Mouse (Mus musculus) Patski (cell line): ENCODE measurements at regions not wholly inside any gene's neighbourhood (a gene's known extent, or its start where the extent isn't known, plus 50 kb on each side); places are given as distances from the start of the nearest gene placed in this dataset.

Experiments used
- ATAC-seq: fragments of 100-300 bp; one replicate; pipeline ENCODE4 v1.8.0; 2021
- CTCF ChIA-PET: fragments of 350-600 bp; sonication (Branson Sonifier 250); formaldehyde crosslinking; loops from one replicate; lab custom pipeline; 2022; ENCODE audit warnings: inconsistent platforms; lab: Charles Lee
- POLR2A ChIA-PET: fragments of 350-600 bp; sonication (Branson Sonifier 250); formaldehyde crosslinking; loops from one replicate; lab custom pipeline; 2022; ENCODE audit warnings: antibody characterized with exemption, inconsistent platforms; lab: Charles Lee
- DNase-seq: peaks from one replicate; pipeline ENCODE4 v3.0.0-alpha.2; 2011; ENCODE audit warnings: low read depth, low spot score
- H3K27me3 ChIP-seq: fragments of 371-371 bp; one replicate; pipeline ENCODE4 v1.5.1; 2021
- CTCF ChIP-seq: fragments of 100-300 bp; IDR thresholded peaks from one replicate; pipeline ENCODE4 v1.5.1; 2021
- in situ Hi-C: fragments of 300-500 bp; cut with MboI; formaldehyde crosslinking; loops from 3 replicates; pipeline ENCODE4 v1.11.1; 2018; ENCODE audit warnings: low pct_unique_long_range_greater_than_20kb, mixed read lengths

DNA sequence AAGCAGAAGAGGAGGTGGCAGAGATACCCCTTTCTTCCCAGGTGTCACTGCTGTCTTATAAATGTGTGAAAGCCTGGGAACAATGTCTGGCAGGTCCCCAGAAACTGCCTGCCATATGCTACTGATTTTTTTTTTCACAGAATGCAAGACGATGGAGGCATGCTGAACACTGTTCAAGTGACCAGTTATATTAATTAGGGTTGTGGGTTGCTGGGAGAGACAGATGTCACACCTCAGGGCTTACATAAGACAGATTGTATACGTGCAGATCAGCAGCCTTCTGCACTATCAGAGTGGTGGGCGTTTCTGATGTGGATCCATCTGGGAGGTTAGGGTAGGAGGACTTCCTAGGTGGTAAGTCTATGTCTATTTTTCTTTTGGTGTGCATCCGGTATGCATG, 120.6 kb upstream of the Adra1b start:
- no peak for TF ChIP-seq CTCF
- POLR2A ChIA-PET: interaction anchor here (0.7 kb wide), 1 partner anchor 22 kb away, joined by 4 read pairs; no protein-coding TSS in a partner anchor
- CTCF ChIA-PET: no interaction called here
- ATAC-seq (no peak), DNase-seq (no peak)
- in situ Hi-C loops: no loop called here
- no peaks in the 10 kb centered on the region for H3K27me3 ChIP-seq

DNA sequence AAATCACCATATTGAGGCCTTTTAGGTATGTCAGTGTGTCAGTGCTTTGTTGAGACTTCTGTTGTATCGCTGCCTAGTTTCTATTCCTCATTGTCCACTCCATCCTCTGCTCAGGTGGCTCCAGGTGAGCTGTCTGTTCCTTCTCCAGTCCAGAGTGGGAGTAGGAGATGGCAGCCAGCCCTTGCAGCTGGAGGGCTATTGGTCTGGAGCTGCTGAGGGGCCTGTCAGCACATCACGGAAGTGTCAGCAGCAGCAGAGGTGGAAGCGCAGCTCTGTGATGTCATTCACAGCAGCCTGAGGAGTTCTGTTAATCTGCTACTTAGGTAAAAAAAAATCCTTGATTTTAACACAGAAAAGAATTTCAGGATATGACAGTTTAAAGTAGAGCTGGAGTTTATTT, 126.0 kb upstream of the Adra1b start:
- CTCF ChIA-PET: interaction anchor here (1.7 kb wide), 1 partner anchor 8 kb away, joined by 3 read pairs; no protein-coding TSS in a partner anchor
- ATAC-seq: no peak
- no peak for TF ChIP-seq CTCF

GRCm38 (mm10) chr11:44046083-44046482, 145.1 kb upstream of the Adra1b start:
- CTCF ChIA-PET: interaction anchor here (1.1 kb wide), 1 partner anchor 169 kb away, joined by 3 read pairs; no protein-coding TSS in a partner anchor
- no peak for TF ChIP-seq CTCF
- no peak for ATAC-seq
- in situ Hi-C loops: no loop called here
- POLR2A ChIA-PET: no interaction called here
- H3K27me3 ChIP-seq: no peaks in the 10 kb centered on the region
- DNase-seq: no peak

More for the DNA sequence above, 126.0 kb upstream of the Adra1b start:
- H3K27me3 ChIP-seq: no peaks in the 10 kb centered on the region
- in situ Hi-C loops: no loop called here
- POLR2A ChIA-PET: interaction anchor here (1.0 kb wide), 1 partner anchor 14 kb away, joined by 3 read pairs; no protein-coding TSS in a partner anchor
- DNase-seq: no peak

GRCm38 (mm10) chr11:44049253-44049976, 148.4 kb upstream of the Adra1b start:
- POLR2A ChIA-PET: no interaction called here
- peak; percentile 91 for ATAC-seq
- TF ChIP-seq CTCF: no peak
- CTCF ChIA-PET: interaction anchor here (0.8 to 1.9 kb wide), 4 partner anchors 11 to 212 kb away, joined by 3 to 5 read pairs (median 4); no protein-coding TSS in a partner anchor
- peak; percentile 38 for DNase-seq
- H3K27me3 ChIP-seq: no peaks in the 10 kb centered on the region
- in situ Hi-C loops: no loop called here

- DNase-seq (no peak), ATAC-seq (no peak)
- CTCF ChIA-PET: no interaction called here
- in situ Hi-C loops: no loop called here
- POLR2A ChIA-PET: no interaction called here
- TF ChIP-seq CTCF: no peak
- H3K27me3 ChIP-seq: no peaks in the 10 kb centered on the region
These were observed 151.5 kb upstream of the Adra1b start for GRCm38 (mm10) chr11:44052481-44052880.

DNA sequence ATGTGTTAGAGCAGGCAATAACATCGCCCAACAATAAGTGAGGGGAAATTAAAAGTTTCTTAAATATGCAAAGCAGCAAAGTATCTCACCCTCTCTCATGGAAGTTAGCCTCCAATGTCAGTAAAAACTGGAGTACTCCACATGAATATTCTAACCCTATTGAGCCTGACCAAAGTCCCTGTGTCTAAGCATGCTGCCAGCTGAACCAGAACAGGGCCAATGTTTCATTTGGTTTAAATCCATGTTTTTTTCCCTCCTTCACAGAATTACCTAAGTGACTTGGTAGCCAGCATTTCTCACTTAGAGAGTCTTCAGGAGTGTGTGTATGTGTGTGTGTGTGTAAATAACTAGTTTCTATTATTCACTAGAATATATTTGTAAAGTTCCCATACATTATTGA, 161.4 kb upstream of the Adra1b start:
- CTCF ChIA-PET: no interaction called here
- TF ChIP-seq CTCF: no peak
- no peaks in the 10 kb centered on the region for H3K27me3 ChIP-seq
- no peak for DNase-seq
- no peak for ATAC-seq
- POLR2A ChIA-PET: no interaction called here
- in situ Hi-C loops: no loop called here

GRCm38 (mm10) chr11:44066176-44066575, 165.2 kb upstream of the Adra1b start:
- in situ Hi-C loops: no loop called here
- no peak for DNase-seq
- H3K27me3 ChIP-seq: no peaks in the 10 kb centered on the region
- CTCF ChIA-PET: no interaction called here
- no peak for TF ChIP-seq CTCF
- POLR2A ChIA-PET: interaction anchor here (0.9 kb wide), 1 partner anchor 11 kb away, joined by 3 read pairs; no protein-coding TSS in a partner anchor
- ATAC-seq: no peak

DNA sequence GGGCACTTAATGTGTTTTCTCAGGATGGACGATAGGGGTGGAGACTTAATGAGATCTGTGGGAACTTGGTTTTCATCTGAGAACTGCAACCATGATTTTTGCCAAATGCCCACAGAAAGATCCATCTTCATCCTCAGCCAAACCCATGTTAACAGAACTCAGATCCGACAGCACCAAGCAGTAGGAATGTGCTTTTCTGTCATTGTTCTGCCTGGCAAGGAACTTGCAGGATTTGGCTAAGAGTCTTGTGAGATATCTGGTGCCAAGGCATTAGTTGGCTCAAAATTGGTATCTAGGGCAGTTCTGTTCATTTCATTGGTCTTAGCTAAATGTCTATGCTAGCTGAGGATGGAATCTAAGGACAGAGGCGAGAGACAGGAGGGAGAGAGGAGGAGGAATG, 182.7 kb upstream of the Adra1b start:
- in situ Hi-C loops: no loop called here

DNA sequence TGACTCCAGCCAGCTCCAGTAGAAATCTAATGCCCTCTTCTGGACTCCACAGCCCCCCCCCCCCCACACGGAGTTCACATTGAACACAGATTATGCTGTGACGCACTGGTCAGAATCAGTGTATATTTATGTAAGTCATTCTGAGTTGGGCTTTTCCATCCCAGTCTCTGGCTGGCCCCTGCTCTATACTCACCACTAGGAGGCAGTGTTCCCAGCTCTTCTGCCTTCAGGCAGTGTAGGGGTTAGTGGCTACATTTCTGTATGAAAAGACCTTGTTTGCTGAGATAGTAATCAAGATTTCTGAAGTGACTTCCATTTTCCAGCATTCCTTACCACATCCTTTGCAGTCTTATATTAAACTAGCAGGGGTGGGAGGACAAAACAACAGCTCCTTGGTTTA, 185.9 kb upstream of the Adra1b start:
- in situ Hi-C loops: no loop called here
- ChIA-PET CTCF (interaction anchor here (0.7 to 1.0 kb wide), 2 partner anchors 10 to 18 kb away, joined by 3 read pairs; no protein-coding TSS in a partner anchor), POLR2A (interaction anchor here (0.8 kb wide), 1 partner anchor 337 kb away, joined by 3 read pairs; no protein-coding TSS in a partner anchor)
- no peak for DNase-seq
- ATAC-seq: no peak
- H3K27me3 ChIP-seq: no peaks in the 10 kb centered on the region
- TF ChIP-seq CTCF: peak; percentile 49

More for the DNA sequence above, 182.7 kb upstream of the Adra1b start:
- ChIA-PET CTCF (no interaction called here), POLR2A (no interaction called here)
- no peaks in the 10 kb centered on the region for H3K27me3 ChIP-seq
- no peak for DNase-seq
- no peak for ATAC-seq
- TF ChIP-seq CTCF: no peak

DNA sequence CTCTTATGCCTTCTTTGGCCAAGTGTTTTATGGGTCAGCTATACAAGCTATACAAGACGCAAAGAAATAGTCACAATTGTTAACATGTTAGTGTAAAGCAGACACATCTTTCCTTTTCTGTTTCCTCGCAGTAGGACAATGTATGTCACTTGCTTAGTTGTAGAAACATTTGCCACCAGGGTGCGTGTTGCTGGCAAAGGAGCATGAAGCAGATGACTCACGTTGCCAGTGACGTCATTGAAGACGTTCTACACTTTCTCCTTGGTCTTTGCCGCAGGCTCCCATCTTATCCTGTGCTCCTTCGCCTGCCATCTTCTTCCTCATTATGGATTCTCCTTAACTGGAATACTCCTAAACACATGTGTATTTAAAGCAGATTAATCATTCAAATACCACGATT, 188.5 kb upstream of the Adra1b start:
- CTCF ChIA-PET: no interaction called here
- TF ChIP-seq CTCF: no peak
- no peaks in the 10 kb centered on the region for H3K27me3 ChIP-seq
- POLR2A ChIA-PET: no interaction called here
- in situ Hi-C loops: no loop called here
- DNase-seq (no peak), ATAC-seq (no peak)

GRCm38 (mm10) chr11:44095280-44095679, 194.3 kb upstream of the Adra1b start:
- in situ Hi-C loops: no loop called here
- CTCF ChIA-PET: interaction anchor here (1.2 kb wide), 1 partner anchor 13 kb away, joined by 3 read pairs; no protein-coding TSS in a partner anchor
- POLR2A ChIA-PET: no interaction called here
- no peaks in the 10 kb centered on the region for H3K27me3 ChIP-seq
- DNase-seq (no peak), ATAC-seq (no peak)
- no peak for TF ChIP-seq CTCF
